Mouse (Mus musculus) C2C12 (cell line): ENCODE measurements around the gene Gm13090.

ENCODE experiments used
- CTCF ChIP-seq: IDR thresholded peaks from one replicate; pipeline ENCODE4 v1.5.1; 2011; ENCODE audit not compliant: control insufficient read depth, insufficient read depth, insufficient read length
- MYOG ChIP-seq: IDR thresholded peaks from one replicate; pipeline ENCODE4 v1.6.1; 2011; ENCODE audit not compliant: control insufficient read depth, insufficient read length; ENCODE audit errors: extremely low read depth
- USF1 ChIP-seq: IDR thresholded peaks from one replicate; pipeline ENCODE4 v1.6.1; 2011; ENCODE audit warnings: low read depth, mild to moderate bottlenecking, control low read depth, moderate library complexity

GRCm38 (mm10) chr4:151089270-151089669 lies at the start of gene Gm13090:
- TF ChIP-seq USF1 (no peak), CTCF (no peak), MYOG (no peak)
